Mouse (Mus musculus) spleen, adult 2 months (tissue): Measurements from ENCODE around the gene Zeb2. TPM values are rescaled to one million over a fixed set of nuclear protein-coding genes. Genes with fewer than 3 reads are reported as not detected.
A peak's percentile ranks its signal among the peaks of the same experiment; 100 is the strongest.

Experiments
- DNase-seq, 2 experiments: peaks; one replicate each; pipeline versions ENCODE4 v3.0.0 to v3.0.0-alpha.2; 2012 to 2021; ENCODE audit warnings: low spot score in 2 of 2, low read depth in 1 of 2
- H3K27ac ChIP-seq: fragments of 200-500 bp; 2 replicates; pipeline ENCODE4 v1.5.1; 2012; ENCODE audit warnings: low read length, inconsistent platforms; ENCODE audit not compliant: insufficient read depth
- H3K27me3 ChIP-seq: fragments of 200-500 bp; 2 replicates; pipeline ENCODE4 v1.6.1; 2012; ENCODE audit warnings: mild to moderate bottlenecking, moderate library complexity, low read length, inconsistent platforms; ENCODE audit not compliant: control insufficient read depth, insufficient read depth
- H3K36me3 ChIP-seq: fragments of 200-500 bp; 2 replicates; pipeline ENCODE4 v1.6.1; 2012; ENCODE audit warnings: mild to moderate bottlenecking, low read length, inconsistent platforms; ENCODE audit not compliant: control insufficient read depth, insufficient read depth
- H3K4me1 ChIP-seq: fragments of 200-500 bp; 2 replicates; pipeline ENCODE4 v1.6.1; 2011; ENCODE audit warnings: inconsistent platforms; ENCODE audit not compliant: control insufficient read depth, insufficient read depth, insufficient read length
- H3K4me3 ChIP-seq: fragments of 200-500 bp; 2 replicates; pipeline ENCODE4 v1.5.1; 2011; ENCODE audit warnings: mild to moderate bottlenecking, inconsistent platforms; ENCODE audit not compliant: insufficient read depth, insufficient read length; ENCODE audit errors: extremely low read depth
- CTCF ChIP-seq: fragments of 200-500 bp; IDR thresholded peaks from 2 replicates; pipeline ENCODE4 v1.5.1; 2011; ENCODE audit warnings: mild to moderate bottlenecking, inconsistent platforms; ENCODE audit not compliant: insufficient read depth, insufficient read length, insufficient replicate concordance; ENCODE audit errors: extremely low read depth
- POLR2A ChIP-seq: fragments of 200-500 bp; IDR thresholded peaks from 2 replicates; pipeline ENCODE4 v1.6.1; 2011; ENCODE audit warnings: low read depth, low read length, inconsistent platforms
- WGBS: fragments of 180-500 bp; shearing (Covaris S2); methylation state at CpG from one replicate; pipeline ENCODE4 v1.1.7; 2018; 5-methylcytosine and 5-hydroxymethylcytosine counted together
- polyA plus RNA-seq: library from polyadenylated mRNA; depleted of rRNA; stranded (reverse); fragments of >200 nt; gene quantifications from 2 replicates; pipeline ENCODE4 v1.2.3, GENCODE M21; 2012; rRNA removed

Gene Zeb2
- 18.4 and 19.0 TPM in 2 replicates for polyA plus RNA-seq

DNA sequence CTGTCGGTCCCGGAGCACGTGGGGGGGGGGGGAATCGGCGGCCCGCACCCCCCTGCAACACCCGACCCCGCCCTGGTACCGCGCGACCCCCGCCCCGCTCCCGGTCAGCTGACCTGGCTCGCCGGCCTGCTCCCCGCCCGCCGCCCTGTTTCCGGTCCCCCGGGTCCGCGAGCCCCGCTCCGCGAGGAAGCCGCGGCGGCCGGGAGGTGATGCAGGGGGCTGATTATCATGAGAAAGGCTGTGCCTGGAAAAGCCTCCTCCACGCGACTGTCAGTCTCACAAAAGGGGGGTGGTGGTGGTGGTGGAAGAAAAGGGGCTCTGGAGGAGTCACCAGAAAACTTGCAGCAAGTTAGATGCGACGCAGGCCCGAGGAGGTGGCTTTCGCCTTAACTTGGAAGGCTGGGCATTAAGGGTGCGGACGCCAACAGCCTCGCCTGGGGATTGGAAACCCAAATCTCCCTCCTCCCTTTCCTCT is at the start of gene Zeb2:
Gene Zeb2, minus strand, starts transcription at position 309 of the 475 bp plus-strand sequence.
- Histone ChIP-seq H3K36me3 (no peaks in the 10 kb centered on the region), H3K27me3 (peaks cover 2% of the 10 kb centered on the region; the same call in 1 of the 2 replicates), H3K4me1 (no peaks in the 10 kb centered on the region), H3K4me3 (peak within 1 kb of the TSS; percentile 50), H3K27ac (peak within 1 kb of the TSS; percentile 62)
- WGBS: under 1% methylated on average over 34 of the region's 39 CpGs
- TF ChIP-seq POLR2A (no peak), CTCF (no peak)
- peak in 1 of 2 experiments; percentile 54 for DNase-seq

DNA sequence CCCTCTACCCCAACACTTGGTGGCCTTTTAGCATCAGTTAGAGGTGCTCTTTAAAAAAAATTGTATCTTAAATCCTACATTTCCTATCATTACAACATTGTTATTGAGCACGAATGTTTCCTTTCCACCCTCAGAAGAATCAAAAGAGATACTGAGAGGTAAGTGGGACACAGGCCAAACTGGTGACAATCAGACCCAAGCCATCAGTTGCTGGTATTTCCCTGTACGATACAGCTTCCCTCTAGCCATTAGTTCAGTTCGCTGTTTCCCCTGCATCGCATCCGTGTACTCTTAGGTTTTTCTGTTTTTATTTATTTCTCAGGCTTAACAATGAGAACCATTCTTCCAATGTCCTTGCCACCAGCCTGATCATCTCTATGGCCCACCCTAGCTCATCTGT is 41.6 kb upstream of the Zeb2 start:
- Histone ChIP-seq H3K4me1 (peaks cover 1% of the 10 kb centered on the region; the same call in 1 of the 2 replicates), H3K4me3 (no peak overlapping the region), H3K36me3 (no peaks in the 10 kb centered on the region), H3K27me3 (no peaks in the 10 kb centered on the region), H3K27ac (no peak overlapping the region)
- TF ChIP-seq CTCF (no peak), POLR2A (no peak)
- DNase-seq: no peak
- WGBS: 94% methylated on average over 5 of the region's 5 CpGs

DNA sequence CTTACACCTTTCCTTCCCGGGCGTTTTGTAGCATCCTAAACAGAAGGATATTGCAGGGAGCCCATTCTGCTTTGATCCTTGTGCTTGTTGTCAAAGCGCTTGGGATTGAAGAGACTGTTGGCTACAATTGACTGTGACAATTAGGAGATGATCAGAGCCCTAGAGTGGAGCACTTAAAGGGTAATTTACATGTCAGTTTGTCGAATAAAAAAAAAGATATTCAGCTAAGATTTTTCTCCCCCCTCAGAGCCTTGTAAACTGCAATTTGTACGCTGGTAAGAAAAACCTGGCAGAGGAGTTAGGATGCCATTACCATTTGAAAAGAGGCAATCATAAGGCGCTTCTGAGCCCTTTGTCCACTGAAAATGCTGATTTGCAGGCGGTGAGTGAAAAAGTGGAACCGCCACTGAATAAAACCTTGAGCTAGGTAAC is 41.2 kb upstream of the Zeb2 start:
- no peak for TF ChIP-seq POLR2A
- no peak for TF ChIP-seq CTCF
- H3K4me3 ChIP-seq: no peak overlapping the region
- 86% methylated on average over 8 of the region's 8 CpGs for WGBS

DNA sequence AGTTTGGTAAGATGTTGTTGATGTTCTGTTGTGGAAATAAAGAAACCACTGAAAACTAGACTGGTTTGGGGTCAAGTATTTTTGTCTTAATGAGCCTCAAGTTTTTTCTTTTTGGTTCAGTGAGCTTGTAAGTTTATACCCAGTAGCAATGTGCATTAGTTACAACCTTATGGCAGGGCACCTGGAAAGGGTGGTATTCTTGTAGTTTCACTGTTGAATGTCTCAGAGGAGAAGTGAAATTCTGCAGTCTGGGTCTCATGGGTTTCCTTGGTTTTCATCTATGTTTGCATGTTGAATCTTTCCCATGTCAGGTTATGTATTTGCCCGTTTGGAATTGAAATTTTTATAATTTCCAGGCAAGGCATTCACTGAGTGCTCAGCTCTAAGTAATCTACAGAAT is 36.1 kb upstream of the Zeb2 start:
- H3K27me3 ChIP-seq: no peaks in the 10 kb centered on the region
- H3K36me3 ChIP-seq: no peaks in the 10 kb centered on the region
- WGBS: 37% methylated on average over 1 of the region's 1 CpGs
- no peak for DNase-seq
- TF ChIP-seq CTCF (no peak), POLR2A (no peak)
- H3K4me3 ChIP-seq: no peak overlapping the region
- no peak overlapping the region for H3K27ac ChIP-seq
- H3K4me1 ChIP-seq: peaks cover 4% of the 10 kb centered on the region

More for the DNA sequence above, 41.2 kb upstream of the Zeb2 start:
- H3K4me1 ChIP-seq: peaks cover 4% of the 10 kb centered on the region
- no peak for DNase-seq
- no peak overlapping the region for H3K27ac ChIP-seq
- H3K27me3 ChIP-seq: no peaks in the 10 kb centered on the region
- H3K36me3 ChIP-seq: no peaks in the 10 kb centered on the region

DNA sequence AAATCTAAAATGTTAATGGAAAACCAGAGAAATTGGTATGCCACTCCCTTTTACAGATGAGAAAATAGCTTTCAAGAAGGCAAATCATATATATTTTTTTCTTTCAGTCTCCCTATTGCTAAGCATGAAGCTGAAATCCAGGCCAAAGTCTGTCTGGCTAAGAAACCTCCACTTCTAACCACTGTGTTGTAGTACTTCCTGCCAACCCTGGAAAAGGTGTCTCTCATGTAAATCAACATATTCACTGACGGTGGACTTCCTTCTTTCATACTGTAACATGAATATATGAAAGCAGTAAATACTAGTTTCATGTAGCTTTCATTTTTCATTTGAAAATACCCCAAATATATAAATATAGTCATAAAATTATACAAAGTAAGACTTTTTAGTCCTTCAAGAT is 26.0 kb upstream of the Zeb2 start:
- 23% methylated on average over 1 of the region's 1 CpGs for WGBS
- TF ChIP-seq CTCF (no peak), POLR2A (no peak)

DNA sequence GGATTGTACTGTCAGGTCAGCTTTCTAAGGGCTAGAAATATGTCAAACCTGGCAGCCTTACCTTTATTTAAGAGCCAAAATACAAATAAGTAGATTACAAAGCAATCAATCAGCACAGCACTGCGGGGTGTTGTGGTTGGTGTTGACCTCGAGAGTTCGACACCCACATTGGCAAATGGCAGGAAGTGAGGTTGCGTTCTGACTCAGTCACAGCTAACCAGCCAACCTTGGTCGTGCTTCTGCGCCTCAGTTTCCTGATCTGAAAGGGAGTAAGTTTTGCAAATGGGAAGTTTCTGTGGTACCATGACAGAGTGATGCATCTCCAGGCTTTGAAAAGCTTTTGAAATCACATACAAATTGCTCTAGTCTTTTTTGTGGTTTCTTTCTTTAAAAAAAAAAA is 21.7 kb upstream of the Zeb2 start:
- no peaks in the 10 kb centered on the region for H3K27me3 ChIP-seq
- H3K4me3 ChIP-seq: no peak overlapping the region
- H3K36me3 ChIP-seq: no peaks in the 10 kb centered on the region
- 26% methylated on average over 6 of the region's 6 CpGs for WGBS
- H3K27ac ChIP-seq: no peak overlapping the region
- no peak for TF ChIP-seq POLR2A
- no peak for TF ChIP-seq CTCF
- DNase-seq: no peak
- peaks cover 2% of the 10 kb centered on the region; the same call in 1 of the 2 replicates for H3K4me1 ChIP-seq

More for the DNA sequence above, 26.0 kb upstream of the Zeb2 start:
- peak in 1 of 2 experiments; percentile 15 for DNase-seq
- H3K36me3 ChIP-seq: no peaks in the 10 kb centered on the region
- H3K4me1 ChIP-seq: peaks cover 2% of the 10 kb centered on the region; the same call in 1 of the 2 replicates
- H3K27ac ChIP-seq: no peak overlapping the region
- H3K27me3 ChIP-seq: no peaks in the 10 kb centered on the region
- no peak overlapping the region for H3K4me3 ChIP-seq

DNA sequence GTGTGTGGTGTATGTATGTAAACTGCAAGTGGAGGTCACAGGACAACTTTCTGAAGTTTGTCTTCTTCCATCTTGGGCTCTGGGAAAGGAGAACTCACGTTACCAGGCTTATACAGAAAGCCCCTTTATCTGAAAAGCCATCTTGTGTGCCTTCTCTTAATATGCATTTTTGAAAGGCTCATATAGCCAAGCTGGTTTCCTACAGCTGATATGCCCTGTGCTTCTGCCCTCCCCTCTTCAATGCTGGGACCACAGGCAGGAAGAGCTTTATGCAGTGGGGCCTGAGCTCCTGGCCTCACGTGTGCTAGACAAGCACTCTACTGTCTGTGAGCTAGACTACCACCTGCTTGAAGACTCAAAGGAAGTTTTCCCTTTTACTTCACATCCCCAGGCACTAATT is 19.6 kb upstream of the Zeb2 start:
- 47% methylated on average over 2 of the region's 2 CpGs for WGBS
- no peak for DNase-seq
- H3K4me3 ChIP-seq: no peak overlapping the region

More for the DNA sequence above, 19.6 kb upstream of the Zeb2 start:
- peaks cover 2% of the 10 kb centered on the region; the same call in 1 of the 2 replicates for H3K4me1 ChIP-seq
- TF ChIP-seq CTCF (no peak), POLR2A (no peak)
- H3K36me3 ChIP-seq: no peaks in the 10 kb centered on the region
- no peak overlapping the region for H3K27ac ChIP-seq
- H3K27me3 ChIP-seq: no peaks in the 10 kb centered on the region
